Mouse (Mus musculus) spleen, adult 2 months (tissue): Measurements from ENCODE around the gene Fam209.

Experiments used
- CTCF ChIP-seq: fragments of 200-500 bp; IDR thresholded peaks from 2 replicates; pipeline ENCODE4 v1.5.1; 2011; ENCODE audit warnings: mild to moderate bottlenecking, inconsistent platforms; ENCODE audit not compliant: insufficient read depth, insufficient read length, insufficient replicate concordance; ENCODE audit errors: extremely low read depth
- POLR2A ChIP-seq: fragments of 200-500 bp; IDR thresholded peaks from 2 replicates; pipeline ENCODE4 v1.6.1; 2011; ENCODE audit warnings: low read depth, low read length, inconsistent platforms

GRCm38 (mm10) chr2:172460647-172461046 is 11.7 kb upstream of the Fam209 start:
- TF ChIP-seq POLR2A = no peak
- no peak for TF ChIP-seq CTCF
